Mouse (Mus musculus) MEL (cell line): ENCODE measurements around the gene Riok1. TPM values are rescaled to one million over a fixed set of nuclear protein-coding genes. Genes with fewer than 3 reads are reported as not detected.
A peak's percentile ranks its signal among the peaks of the same experiment; 100 is the strongest.

ENCODE experiments used
- DNase-seq: peaks from one replicate; pipeline ENCODE4 v3.0.0; 2011; ENCODE audit warnings: low read depth, low spot score
- H3K27ac ChIP-seq: 2 replicates; pipeline ENCODE4 v1.5.1; 2012; ENCODE audit warnings: low read depth, mild to moderate bottlenecking, control low read depth, low read length, moderate library complexity; ENCODE audit not compliant: control insufficient read depth
- H3K27me3 ChIP-seq, 2 experiments: fragments of 150-350 bp in 1 of 2; sonication (generic) in 1 of 2; 2 replicates each; pipeline ENCODE4 v1.6.1; 2012; ENCODE audit warnings: low read length in 2 of 2, mild to moderate bottlenecking in 2 of 2, improper control_type of control experiment in 1 of 2, moderate library complexity in 1 of 2; ENCODE audit not compliant: insufficient read depth in 2 of 2, control insufficient read depth in 1 of 2
- H3K36me3 ChIP-seq, 2 experiments: 2 replicates each; pipeline ENCODE4 v1.6.1; 2012 to 2014; ENCODE audit warnings: low read length in 2 of 2, improper control_type of control experiment in 1 of 2, inconsistent platforms in 1 of 2, mild to moderate bottlenecking in 1 of 2; ENCODE audit not compliant: insufficient read depth in 2 of 2, control insufficient read depth in 1 of 2
- H3K4me1 ChIP-seq, 2 experiments: fragments of 150-350 bp in 1 of 2; sonication (generic) in 1 of 2; 2 replicates each; pipeline ENCODE4 v1.6.1; 2012; ENCODE audit warnings: low read length in 2 of 2, improper control_type of control experiment in 1 of 2, mild to moderate bottlenecking in 1 of 2; ENCODE audit not compliant: insufficient read depth in 2 of 2, control insufficient read depth in 1 of 2
- H3K4me3 ChIP-seq, 2 experiments: fragments of 150-350 bp in 1 of 2; sonication (generic) in 1 of 2; 2 replicates each; pipeline ENCODE4 v1.5.1; 2012; ENCODE audit warnings: low read depth in 2 of 2, low read length in 2 of 2, mild to moderate bottlenecking in 2 of 2, moderate library complexity in 2 of 2, control low read depth in 1 of 2, improper control_type of control experiment in 1 of 2; ENCODE audit not compliant: control insufficient read depth in 1 of 2, insufficient read depth in 1 of 2
- H3K79me2 ChIP-seq: 2 replicates; pipeline ENCODE4 v1.6.1; 2012; ENCODE audit warnings: mild to moderate bottlenecking, low read length, moderate library complexity; ENCODE audit not compliant: control insufficient read depth, poor library complexity, insufficient read depth
- H3K9ac ChIP-seq: 2 replicates; pipeline ENCODE4 v1.6.1; 2012; ENCODE audit warnings: low read depth, mild to moderate bottlenecking, control low read depth, low read length, moderate library complexity; ENCODE audit not compliant: control insufficient read depth, poor library complexity, severe bottlenecking
- H3K9me3 ChIP-seq: fragments of 150-350 bp; sonication (generic); replicated peaks from 2 replicates; pipeline ENCODE4 v1.6.1; 2012; ENCODE audit warnings: mild to moderate bottlenecking, low read length, improper control_type of control experiment, moderate library complexity; ENCODE audit not compliant: insufficient read depth
- BHLHE40 ChIP-seq: IDR thresholded peaks from 2 replicates; pipeline ENCODE4 v1.6.1; 2012; ENCODE audit warnings: low read depth, mild to moderate bottlenecking, inconsistent platforms, low read length, improper control_type of control experiment, borderline replicate concordance
- CHD1 ChIP-seq: IDR thresholded peaks from 2 replicates; pipeline ENCODE4 v1.6.1; 2012; ENCODE audit warnings: low read depth, mild to moderate bottlenecking, inconsistent platforms, low read length, improper control_type of control experiment
- CHD2 ChIP-seq: IDR thresholded peaks from 2 replicates; pipeline ENCODE4 v1.6.1; 2011; ENCODE audit warnings: low read length, improper control_type of control experiment
- CTCF ChIP-seq, 3 experiments: IDR thresholded peaks in 2 of 3; conservative IDR thresholded peaks in 1 of 3; 2 replicates each; pipeline ENCODE4 v1.5.1; 2011 to 2012; ENCODE audit warnings: low read length in 3 of 3, low read depth in 2 of 3, mild to moderate bottlenecking in 2 of 3, improper control_type of control experiment in 1 of 3, inconsistent platforms in 1 of 3, mixed read lengths in 1 of 3, moderate library complexity in 1 of 3; ENCODE audit not compliant: control insufficient read depth in 1 of 3, insufficient read depth in 1 of 3, poor library complexity in 1 of 3, severe bottlenecking in 1 of 3
- ELF1 ChIP-seq: IDR thresholded peaks from 2 replicates; pipeline ENCODE4 v1.6.1; 2014; ENCODE audit warnings: low read depth, mild to moderate bottlenecking, inconsistent platforms, low read length, improper control_type of control experiment, moderate library complexity
- GABPA ChIP-seq: IDR thresholded peaks from 2 replicates; pipeline ENCODE4 v1.6.1; 2012; ENCODE audit warnings: low read depth, mild to moderate bottlenecking, inconsistent platforms, low read length, improper control_type of control experiment, moderate library complexity
- GATA1 ChIP-seq: IDR thresholded peaks from 2 replicates; pipeline ENCODE4 v1.6.1; 2011; ENCODE audit warnings: low read depth, low read length, improper control_type of control experiment
- KAT2A ChIP-seq: conservative IDR thresholded peaks from 2 replicates; pipeline ENCODE4 v1.6.1; 2012; ENCODE audit warnings: low read depth, low read length, improper control_type of control experiment, inconsistent platforms
- MAFK ChIP-seq: IDR thresholded peaks from 2 replicates; pipeline ENCODE4 v1.6.1; 2011; ENCODE audit warnings: low read depth, mild to moderate bottlenecking, low read length, improper control_type of control experiment, borderline replicate concordance
- MAX ChIP-seq: IDR thresholded peaks from 2 replicates; pipeline ENCODE4 v1.6.1; 2011; ENCODE audit warnings: low read length, improper control_type of control experiment
- MAZ ChIP-seq: IDR thresholded peaks from 2 replicates; pipeline ENCODE4 v1.6.1; 2012; ENCODE audit warnings: low read depth, mild to moderate bottlenecking, inconsistent platforms, low read length, improper control_type of control experiment
- MEF2A ChIP-seq: IDR thresholded peaks from 2 replicates; pipeline ENCODE4 v1.6.1; 2014; ENCODE audit warnings: low read depth, mild to moderate bottlenecking, inconsistent platforms, low read length, improper control_type of control experiment; ENCODE audit not compliant: poor library complexity, insufficient replicate concordance, severe bottlenecking; ENCODE audit errors: extremely low read depth
- MXI1 ChIP-seq: IDR thresholded peaks from 2 replicates; pipeline ENCODE4 v1.6.1; 2011; ENCODE audit warnings: mild to moderate bottlenecking, low read depth, low read length, improper control_type of control experiment
- MYB ChIP-seq: IDR thresholded peaks from 2 replicates; pipeline ENCODE4 v1.6.1; 2011; ENCODE audit warnings: mild to moderate bottlenecking, low read depth, low read length, improper control_type of control experiment
- MYC ChIP-seq: IDR thresholded peaks from 2 replicates; pipeline ENCODE4 v1.6.1; 2011; ENCODE audit warnings: low read depth, mild to moderate bottlenecking, low read length, improper control_type of control experiment, moderate library complexity
- POLR2AphosphoS2 ChIP-seq: IDR thresholded peaks from 2 replicates; pipeline ENCODE4 v1.6.1; 2011; ENCODE audit warnings: low read length, improper control_type of control experiment
- POLR2AphosphoS5 ChIP-seq: IDR thresholded peaks from 2 replicates; pipeline ENCODE4 v1.6.1; 2012; ENCODE audit warnings: low read depth, borderline replicate concordance, mild to moderate bottlenecking, inconsistent platforms, low read length, moderate library complexity, mixed read lengths
- RAD21 ChIP-seq: IDR thresholded peaks from 2 replicates; pipeline ENCODE4 v1.6.1; 2011; ENCODE audit warnings: mild to moderate bottlenecking, low read depth, low read length, improper control_type of control experiment
- RCOR1 ChIP-seq: IDR thresholded peaks from 2 replicates; pipeline ENCODE4 v1.6.1; 2012; ENCODE audit warnings: low read depth, mild to moderate bottlenecking, inconsistent platforms, low read length, improper control_type of control experiment
- SIN3A ChIP-seq: IDR thresholded peaks from 2 replicates; pipeline ENCODE4 v1.6.1; 2012; ENCODE audit warnings: low read length, improper control_type of control experiment, inconsistent platforms
- TCF12 ChIP-seq: IDR thresholded peaks from 2 replicates; pipeline ENCODE4 v1.6.1; 2014; ENCODE audit warnings: low read depth, mild to moderate bottlenecking, inconsistent platforms, low read length, improper control_type of control experiment, moderate library complexity
- UBTF ChIP-seq: IDR thresholded peaks from 2 replicates; pipeline ENCODE4 v1.6.1; 2012; ENCODE audit warnings: low read depth, mild to moderate bottlenecking, inconsistent platforms, low read length, improper control_type of control experiment, moderate library complexity, borderline replicate concordance; ENCODE audit not compliant: insufficient read depth
- USF1 ChIP-seq: IDR thresholded peaks from 2 replicates; pipeline ENCODE4 v1.6.1; 2014; ENCODE audit warnings: low read depth, mild to moderate bottlenecking, inconsistent platforms, low read length, improper control_type of control experiment, moderate library complexity
- USF2 ChIP-seq, 2 experiments: IDR thresholded peaks; 2 replicates each; pipeline ENCODE4 v1.6.1; 2011 to 2012; ENCODE audit warnings: improper control_type of control experiment in 2 of 2, low read length in 2 of 2, borderline replicate concordance in 1 of 2, inconsistent platforms in 1 of 2, low read depth in 1 of 2, mild to moderate bottlenecking in 1 of 2; ENCODE audit not compliant: insufficient read depth in 1 of 2
- ZMIZ1 ChIP-seq: IDR thresholded peaks from 2 replicates; pipeline ENCODE4 v1.6.1; 2012; ENCODE audit warnings: low read depth, mild to moderate bottlenecking, inconsistent platforms, low read length, improper control_type of control experiment, moderate library complexity
- polyA plus RNA-seq, 2 experiments: library from polyadenylated mRNA; stranded (reverse) in 1 of 2; unstranded in 1 of 2; fragments of >175 nt in 1 of 2; fragments of >200 nt in 1 of 2; gene quantifications; 2 replicates each; pipeline versions ENCODE4 v1.2.1 to v1.2.4; 2012; ENCODE audit warnings: low replicate concordance in 2 of 2, low read depth in 1 of 2; ENCODE audit not compliant: insufficient read length in 2 of 2, insufficient read depth in 1 of 2, missing spikeins in 1 of 2
- total RNA-seq: library from RNA; depleted of rRNA; stranded (reverse); fragments of 300-350 nt; gene quantifications from 2 replicates; pipeline ENCODE4 v1.2.3, GENCODE M21; 2012

Gene Riok1
- total and polyA plus RNA-seq, 3 experiments: 40.5 to 43.7 TPM; not detected in 1

DNA sequence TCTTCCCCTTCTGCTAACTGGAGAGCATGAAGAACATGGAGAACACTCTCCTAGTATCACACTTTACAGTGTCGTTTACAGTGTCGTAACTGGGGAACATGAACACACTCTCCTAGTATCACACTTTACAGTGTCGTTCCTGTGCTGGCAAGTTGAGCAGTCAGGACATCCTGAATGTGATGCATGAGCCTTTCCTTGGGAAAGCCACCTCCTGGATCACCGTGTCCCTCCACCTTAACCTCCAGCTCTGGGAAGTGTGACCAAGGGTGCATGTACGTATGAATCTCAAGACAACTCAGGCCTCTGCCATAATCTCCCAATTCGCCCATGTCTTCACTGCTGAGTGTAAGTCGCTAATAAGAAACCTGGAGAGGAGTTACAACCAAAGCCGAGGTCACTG, 47.1 kb upstream of the Riok1 start:
- Histone ChIP-seq H3K9me3 (no peaks in the 10 kb centered on the region), H3K79me2 (peaks cover 41% of the 10 kb centered on the region), H3K9ac (no peak overlapping the region), H3K27me3 (no peaks in the 10 kb centered on the region), H3K4me1 (peaks cover 2 to 5% of the 10 kb centered on the region in 2 experiments; a peak in 3 of 4 replicates)
- no peak for DNase-seq
- TF ChIP-seq CHD1 (no peak), KAT2A (no peak), MAZ (no peak), USF2 (IDR thresholded peaks at IDR 0.05; ENCODE audit: borderline replicate concordance in 1 of 2, insufficient read depth in 1 of 2, low read depth in 1 of 2, low read length in 2 of 2) (no peak), TCF12 (no peak), CTCF (IDR thresholded peaks at IDR 0.05 in 2 of 3, conservative IDR thresholded peaks at IDR 0.05 in 1 of 3; ENCODE audit: control insufficient read depth in 1 of 3, insufficient read depth in 1 of 3, low read depth in 2 of 3, low read length in 3 of 3, poor library complexity in 1 of 3, severe bottlenecking in 1 of 3) (no peak), POLR2AphosphoS5 (no peak), BHLHE40 (no peak), MEF2A (no peak), ZMIZ1 (no peak), ELF1 (no peak)
- TF ChIP-seq, all 39 proteins: peak for 0
- H3K36me3 ChIP-seq: peaks cover 17 to 55% of the 10 kb centered on the region in 2 experiments
- H3K27ac ChIP-seq: no peak overlapping the region
- no peak overlapping the region for H3K4me3 ChIP-seq

DNA sequence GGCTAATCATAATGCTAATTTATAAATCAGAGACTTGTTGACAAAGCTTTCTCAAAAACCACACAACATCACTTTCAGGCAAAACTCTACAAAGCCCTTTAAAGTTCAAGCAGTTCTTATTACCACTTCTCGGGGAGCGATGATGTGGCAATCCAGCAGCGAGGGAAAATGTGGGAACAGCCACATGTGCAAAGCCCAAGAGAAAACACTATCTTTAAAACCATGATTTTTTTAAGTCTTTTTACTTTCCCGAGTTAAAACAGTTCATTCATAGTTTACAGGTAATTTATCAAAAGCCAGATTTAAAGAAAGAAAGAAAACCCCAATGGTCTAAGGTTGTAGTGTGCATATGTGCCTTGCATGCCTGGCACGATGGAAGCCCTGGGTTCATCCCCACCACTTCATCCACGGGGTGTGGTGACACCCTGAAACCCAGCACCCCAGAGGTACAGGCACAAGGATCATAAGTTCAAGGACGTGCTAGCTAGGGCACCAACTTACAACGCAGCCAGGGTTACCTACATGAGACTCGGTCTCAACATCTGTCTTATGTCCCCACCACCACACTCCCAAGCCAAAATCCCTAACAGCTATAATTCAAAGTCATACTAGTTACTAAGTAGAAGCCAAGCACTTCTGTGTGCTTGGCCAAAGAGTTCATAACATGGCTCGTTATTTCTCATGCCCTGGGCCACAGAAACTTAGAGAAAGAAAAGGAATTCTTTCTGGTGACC, 44.0 kb upstream of the Riok1 start:
- no peaks in the 10 kb centered on the region for H3K27me3 ChIP-seq

More for the DNA sequence above, 44.0 kb upstream of the Riok1 start:
- H3K9ac ChIP-seq: peak overlapping the region; percentile 90
- TF ChIP-seq CHD2 (no peak), CTCF (IDR thresholded peaks at IDR 0.05 in 2 of 3, conservative IDR thresholded peaks at IDR 0.05 in 1 of 3; ENCODE audit: control insufficient read depth in 1 of 3, insufficient read depth in 1 of 3, low read depth in 2 of 3, low read length in 3 of 3, poor library complexity in 1 of 3, severe bottlenecking in 1 of 3) (no peak), MEF2A (no peak), SIN3A (no peak; the same call in 1 of the 2 replicates), UBTF (0 out of 2 replicates have a peak, but pooled peaks have one; percentile 58), MAX (peak; percentile 29; the same call in 1 of the 2 replicates), USF2 (IDR thresholded peaks at IDR 0.05; ENCODE audit: borderline replicate concordance in 1 of 2, insufficient read depth in 1 of 2, low read depth in 1 of 2, low read length in 2 of 2) (no peak), MYB (no peak), RCOR1 (no peak), USF1 (no peak), RAD21 (no peak), GABPA (no peak), MXI1 (peak; percentile 38), CHD1 (0 out of 2 replicates have a peak, but pooled peaks have one; percentile 41), MYC (peak; percentile 77; the same call in 1 of the 2 replicates), POLR2AphosphoS2 (no peak), GATA1 (no peak), ZMIZ1 (no peak), MAFK (no peak)
- peaks cover 19 to 30% of the 10 kb centered on the region in 2 experiments for H3K36me3 ChIP-seq
- H3K79me2 ChIP-seq: peaks cover 35% of the 10 kb centered on the region
- H3K9me3 ChIP-seq: no peaks in the 10 kb centered on the region
- H3K27ac ChIP-seq: peak overlapping the region; percentile 49
- H3K4me1 ChIP-seq: peaks cover 2 to 5% of the 10 kb centered on the region in 2 experiments; a peak in 3 of 4 replicates
- DNase-seq: peak; percentile 69
- H3K4me3 ChIP-seq: peak overlapping the region; percentile 91 to 98
